Mouse (Mus musculus) layer of hippocampus, adult 8-10 months (tissue): ENCODE data around the gene Krt42. TPM values are rescaled to one million over a fixed set of nuclear protein-coding genes. Genes with fewer than 3 reads are reported as not detected.

Experiments used
- total RNA-seq, 4 experiments: library from RNA; stranded (reverse); gene quantifications; 2 replicates each; pipeline ENCODE4 v1.2.4; 2022

Gene Krt42
- total RNA-seq, 4 experiments from 2014 or later, result not detected

Other genes with a start within 250 kb of the Krt42 start
- gene Krt33b, start 240.0 kb downstream of the Krt42 start, total RNA-seq, result not detected
- gene Krt34, start 228.3 kb downstream of the Krt42 start, total RNA-seq, result not detected
- gene Krt31, start 219.3 kb downstream of the Krt42 start, total RNA-seq, result not detected
- gene Krt32, start 181.6 kb downstream of the Krt42 start, total RNA-seq, result not detected
- not detected for gene Krt35, start 173.6 kb downstream of the Krt42 start, total RNA-seq
- not detected for gene Krt36, start 164.2 kb downstream of the Krt42 start, total RNA-seq
- gene Krt13, start 148.3 kb downstream of the Krt42 start, total RNA-seq, result not detected
- 1 to 10 TPM in 1 of 4 experiments, under 1 TPM in 2, not detected in 1; 0.29 to 1.4 (median 0.60) TPM for gene Krt15, start 133.9 kb downstream of the Krt42 start, total RNA-seq
- under 1 TPM in 3 of 4 experiments, not detected in 1; 0.22 to 0.59 (median 0.43) TPM for gene Krt19, start 121.2 kb downstream of the Krt42 start, total RNA-seq
- gene Krt9, start 76.6 kb downstream of the Krt42 start, total RNA-seq, result 1 to 10 TPM; 3.4 to 5.7 (median 3.8) TPM
- not detected for gene Krt14, start 62.3 kb downstream of the Krt42 start, total RNA-seq
- not detected for gene Krt16, start 21.0 kb downstream of the Krt42 start, total RNA-seq
- gene Krt17, start 8.8 kb downstream of the Krt42 start, total RNA-seq, result not detected
- 100 to 1,000 TPM; 732 to 782 (median 741) TPM for gene Eif1, start 50.0 kb upstream of the Krt42 start, total RNA-seq
- not detected for gene Gast, start 64.5 kb upstream of the Krt42 start, total RNA-seq
- gene Hap1, start 86.3 kb upstream of the Krt42 start, total RNA-seq, result 100 to 1,000 TPM; 164 to 201 (median 183) TPM
- gene Jup, start 127.9 kb upstream of the Krt42 start, total RNA-seq, result 10 to 100 TPM; 37.5 to 40.7 (median 39.8) TPM
- gene P3h4, start 145.0 kb upstream of the Krt42 start, total RNA-seq, result 10 to 100 TPM in 2 of 4 experiments, 1 to 10 TPM in 2; 9.3 to 12.4 (median 10.6) TPM
- gene Fkbp10, start 145.8 kb upstream of the Krt42 start, total RNA-seq, result 1 to 10 TPM; 5.3 to 9.2 (median 7.1) TPM
- gene Nt5c3b, start 171.9 kb upstream of the Krt42 start, total RNA-seq, result 10 to 100 TPM; 46.8 to 59.5 (median 50.4) TPM
- gene Klhl10, start 172.0 kb upstream of the Krt42 start, total RNA-seq, result 1 to 10 TPM in 3 of 4 experiments, under 1 TPM in 1; 0.92 to 2.2 (median 1.4) TPM
- 100 to 1,000 TPM in 3 of 4 experiments, 10 to 100 TPM in 1; 97.9 to 121 (median 111) TPM for gene Klhl11, start 202.9 kb upstream of the Krt42 start, total RNA-seq